In genomic region chr4:89466766-89467165, GRCm38 (mm10) we compare ENCODE assay signal across 9 mouse cellular contexts.
"Had no signal": no experiment of that assay in that cellular context is flagged by ENCODE, and none has a peak within 500 bp of the region (broad histone marks: within the 10 kb centered on the region; RNA-seq: fewer than 3 reads in every experiment).

No protein-coding gene starts in this region.

- H3K4me3 ChIP-seq: left cerebral cortex, adult 2 months; limb, embryonic 15.5 days; liver, embryonic 13.5 days; midbrain, embryonic 12.5 days had no signal

- H3K27me3 ChIP-seq: limb, embryonic 15.5 days; liver, embryonic 13.5 days; midbrain, embryonic 12.5 days had no signal

- DNase-seq: kidney, adult 11 months; kidney, adult 9 months; kidney, postnatal 10 days; liver, embryonic 13.5 days; lung, adult 18-20 months; thymus, postnatal 14 days had no signal

- H3K27ac ChIP-seq: left cerebral cortex, adult 2 months; limb, embryonic 15.5 days; liver, embryonic 13.5 days; midbrain, embryonic 12.5 days had no signal

- H3K36me3 ChIP-seq: limb, embryonic 15.5 days; liver, embryonic 13.5 days; midbrain, embryonic 12.5 days had no signal

- H3K9ac ChIP-seq: limb, embryonic 15.5 days; liver, embryonic 13.5 days; midbrain, embryonic 12.5 days had no signal
